Mouse (Mus musculus): ENCODE data around the gene Efcab6.
A peak's percentile ranks its signal among the peaks of the same experiment; 100 is the strongest.

Gene Efcab6

DNA sequence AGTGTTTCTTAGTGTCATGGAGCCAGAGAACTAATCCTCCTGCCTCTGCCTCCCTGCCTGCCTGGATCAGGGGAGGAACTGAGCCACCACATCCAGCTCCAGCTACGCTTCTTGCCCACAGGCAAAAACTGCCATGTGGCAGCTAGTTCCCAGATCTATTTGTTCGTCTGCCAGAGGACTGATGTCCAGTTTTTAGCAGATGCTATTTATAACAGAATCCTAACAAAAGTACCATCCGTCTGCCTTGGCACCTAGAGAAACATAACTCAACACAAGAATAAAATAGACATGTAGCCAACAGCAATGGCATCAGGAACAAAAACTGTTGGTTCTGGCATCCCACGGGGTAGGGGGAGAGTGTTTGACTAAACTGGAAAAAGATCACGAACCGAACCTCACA, 6.3 kb downstream of the Efcab6 start:
- no peak for DNase-seq

DNA sequence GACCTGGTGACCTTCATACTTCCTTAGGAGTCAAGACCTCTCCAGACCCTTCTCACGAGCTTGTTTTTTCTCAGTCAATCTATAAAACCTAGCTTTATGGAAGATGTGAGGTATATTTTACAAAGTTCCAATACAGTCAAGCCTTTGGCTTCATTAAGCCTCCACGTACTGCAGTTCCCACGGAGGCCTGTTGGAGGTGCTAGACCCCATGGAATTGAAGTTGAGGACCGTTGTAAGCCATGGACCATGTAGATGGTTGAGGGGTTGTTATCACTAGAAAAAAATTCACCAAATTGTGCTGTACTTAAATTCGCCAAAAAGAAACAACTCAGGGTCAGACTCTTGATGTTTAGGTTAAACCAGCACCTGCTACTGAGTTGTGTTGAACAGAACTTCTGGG, 9.1 kb downstream of the Efcab6 start:
- no peak for DNase-seq

DNA sequence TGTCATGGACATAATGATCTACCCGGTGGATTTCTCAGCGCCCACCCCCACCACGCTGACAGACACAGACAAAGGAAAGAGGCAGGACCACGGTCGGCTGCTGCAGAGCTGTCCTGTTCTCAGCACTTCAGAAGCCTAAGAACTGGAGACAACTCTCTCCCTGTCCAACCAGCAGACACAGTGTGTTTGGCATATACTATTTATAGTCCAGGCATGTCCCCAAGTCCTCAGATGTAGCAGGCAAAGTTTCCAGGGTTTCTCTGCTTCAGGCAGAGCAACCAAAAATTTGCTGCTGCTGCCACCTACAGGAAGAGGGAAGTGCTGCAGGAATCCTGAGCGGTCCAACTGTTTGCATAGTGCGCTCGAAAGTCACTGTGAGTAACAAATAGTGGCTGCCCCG, 11.3 kb downstream of the Efcab6 start:
- peak; percentile 83 to 85 for DNase-seq

DNA sequence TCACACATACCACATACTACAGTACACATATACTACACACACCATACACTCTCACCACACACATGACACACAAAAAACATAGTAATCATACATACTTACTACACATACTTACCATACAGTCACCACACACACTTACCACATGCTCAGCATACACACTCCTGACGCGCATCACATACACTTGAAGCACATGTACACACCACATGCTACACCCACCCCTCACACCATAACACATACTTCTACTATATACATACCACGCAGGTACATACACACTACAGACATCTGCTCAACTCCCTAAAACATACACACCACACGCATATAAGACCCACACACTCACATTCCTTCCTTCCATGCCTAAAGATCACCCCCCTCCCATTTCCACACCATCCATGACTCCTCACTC, 11.9 kb downstream of the Efcab6 start:
- DNase-seq: no peak

DNA sequence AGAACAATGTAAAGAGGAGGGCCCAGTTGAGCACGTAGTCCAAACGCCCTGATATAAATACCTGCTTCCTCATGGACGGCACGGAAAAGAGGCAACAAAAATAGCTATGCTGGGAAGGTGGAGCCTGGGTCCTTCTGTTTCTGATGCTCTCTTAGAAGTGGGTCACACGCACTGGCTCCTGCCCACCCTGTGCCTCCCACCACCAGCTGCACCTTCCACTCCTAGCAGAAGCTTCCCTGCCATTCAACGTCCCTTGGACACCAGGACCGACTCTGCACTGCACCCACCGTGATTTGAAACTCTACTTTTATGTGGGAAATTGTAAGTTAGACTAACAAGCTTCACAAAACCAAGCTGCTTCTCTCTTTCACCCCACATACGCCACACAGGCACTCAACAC, 12.8 kb downstream of the Efcab6 start:
- DNase-seq: no peak

DNA sequence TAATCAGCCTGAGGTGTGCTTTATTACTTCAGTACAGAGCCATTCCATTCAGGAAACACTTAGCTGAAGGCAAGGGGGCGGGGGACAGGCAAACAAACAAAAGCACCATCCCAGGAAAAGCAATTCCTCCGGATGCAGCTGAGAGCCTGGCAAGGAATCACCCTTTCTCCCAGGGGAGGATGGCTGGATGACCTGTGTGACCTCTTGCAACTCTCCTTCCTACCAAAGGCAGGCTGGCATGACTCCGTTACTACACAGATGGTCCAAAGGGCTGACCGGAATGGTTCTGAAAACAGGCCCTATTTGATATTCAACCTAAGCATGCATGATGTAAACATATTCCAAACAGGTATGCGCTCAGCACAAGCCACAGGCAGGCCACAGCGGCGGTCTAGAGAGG, 15.6 kb downstream of the Efcab6 start:
- peak; percentile 46 to 55 for DNase-seq

DNA sequence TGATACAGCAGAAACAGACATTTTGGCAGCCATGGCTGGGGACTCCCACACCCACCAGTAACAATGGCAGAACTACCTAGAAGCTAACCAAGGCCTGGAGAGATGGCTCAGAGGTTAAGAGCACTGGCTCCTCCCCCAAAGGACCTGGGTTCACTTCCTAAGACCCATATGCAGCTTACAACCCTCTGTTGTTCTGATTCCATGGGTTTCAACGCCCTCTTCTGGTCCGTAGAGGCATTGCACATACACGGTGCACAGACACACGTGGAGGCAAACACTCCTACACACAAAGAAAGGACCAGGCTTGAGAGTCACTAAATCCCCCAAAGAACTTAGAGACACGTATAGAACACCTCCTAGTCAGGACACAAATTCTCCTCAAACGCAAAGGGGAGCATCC, 19.6 kb downstream of the Efcab6 start:
- no peak for DNase-seq

DNA sequence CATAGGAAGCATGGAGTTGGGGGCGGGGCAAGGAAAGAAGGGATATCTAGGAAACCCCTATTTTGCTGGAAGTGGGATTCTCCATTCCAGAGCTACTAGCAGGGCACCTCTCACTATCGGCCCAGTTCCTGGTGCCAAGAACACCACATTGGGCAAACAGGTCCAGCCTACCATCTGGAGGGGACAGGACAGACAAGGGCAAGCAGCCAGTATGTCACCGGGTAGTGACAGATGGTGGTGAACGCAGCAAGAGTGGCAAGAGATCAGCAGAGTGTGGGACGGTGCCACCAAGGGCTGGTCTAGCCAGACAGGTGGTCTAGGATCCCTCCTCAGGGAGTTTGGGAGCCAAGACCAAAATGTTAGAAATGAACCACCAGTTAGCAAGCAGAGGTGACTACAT, 28.1 kb downstream of the Efcab6 start:
- no peak for DNase-seq

DNA sequence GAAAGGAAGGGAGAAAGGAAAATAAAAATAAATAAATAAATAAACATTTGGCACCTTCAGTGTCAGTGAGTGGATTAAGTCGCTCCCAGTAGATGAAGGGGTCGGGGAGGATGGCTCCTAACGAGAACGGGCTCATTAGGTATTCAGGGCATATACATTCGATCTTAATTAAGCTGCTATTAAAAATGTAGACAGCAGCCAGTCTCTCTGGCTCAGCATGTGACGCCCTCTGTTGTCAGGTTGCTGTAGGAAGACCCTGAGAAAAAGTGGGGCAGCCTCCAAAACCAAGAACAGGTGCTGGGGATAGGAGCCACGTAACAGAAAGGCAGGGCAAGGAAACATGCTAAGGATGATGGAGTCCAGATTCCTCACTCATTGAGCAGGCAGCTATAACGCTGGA, 39.5 kb downstream of the Efcab6 start:
- no peak for DNase-seq

DNA sequence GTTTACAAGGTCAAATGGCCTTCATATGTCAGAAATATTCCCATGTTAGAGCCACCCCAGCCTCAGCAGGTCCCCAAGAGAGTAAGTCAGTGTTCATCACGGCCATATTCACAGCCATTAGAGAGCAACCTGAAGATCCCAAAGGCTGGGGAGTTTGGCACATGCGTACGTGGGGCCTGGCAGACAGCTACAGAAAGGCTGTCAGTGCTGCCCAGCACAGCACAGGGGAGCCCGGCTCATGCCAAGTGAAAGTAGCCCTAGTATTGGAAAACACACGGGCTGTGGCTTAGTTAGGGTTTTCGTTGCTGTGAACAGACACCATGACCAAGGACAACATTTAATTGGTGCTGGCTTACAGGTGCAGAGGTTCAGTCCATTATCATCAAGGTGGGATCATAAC, 40.3 kb downstream of the Efcab6 start:
- no peak for DNase-seq

DNA sequence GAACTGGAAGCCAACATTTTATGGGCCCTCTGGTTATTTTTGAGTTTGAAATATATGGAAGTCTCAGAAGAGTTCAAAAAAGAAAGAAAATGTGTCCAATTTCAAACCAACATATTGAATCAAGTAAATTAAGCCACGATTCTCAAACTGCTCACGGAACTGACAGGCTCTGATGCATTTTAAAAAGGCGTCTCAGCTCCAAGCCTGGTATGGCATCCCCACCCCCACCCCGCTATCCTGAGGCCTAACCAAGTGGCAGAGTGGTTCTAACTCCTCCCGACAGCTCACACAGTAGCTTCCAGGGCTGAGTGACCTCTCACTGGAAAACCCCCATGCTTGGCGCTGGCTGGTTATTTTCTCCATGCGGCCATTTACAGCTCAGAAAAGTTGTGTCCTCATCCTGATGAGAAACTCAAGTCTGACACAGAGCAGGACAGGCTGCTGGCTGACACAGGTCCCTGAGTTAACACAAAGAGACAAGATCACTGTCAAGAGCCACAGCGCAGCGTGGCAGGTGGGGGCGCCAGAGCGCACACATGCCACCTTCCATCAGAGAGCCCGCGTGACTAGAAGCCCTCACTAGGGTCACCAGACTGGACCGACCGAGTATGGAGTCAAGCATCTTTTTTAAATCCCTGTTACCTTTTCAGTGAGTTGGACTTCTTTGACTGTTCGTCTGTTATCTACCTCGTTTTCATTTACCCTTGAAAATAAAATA, 55.7 kb downstream of the Efcab6 start:
- no peak for DNase-seq

DNA sequence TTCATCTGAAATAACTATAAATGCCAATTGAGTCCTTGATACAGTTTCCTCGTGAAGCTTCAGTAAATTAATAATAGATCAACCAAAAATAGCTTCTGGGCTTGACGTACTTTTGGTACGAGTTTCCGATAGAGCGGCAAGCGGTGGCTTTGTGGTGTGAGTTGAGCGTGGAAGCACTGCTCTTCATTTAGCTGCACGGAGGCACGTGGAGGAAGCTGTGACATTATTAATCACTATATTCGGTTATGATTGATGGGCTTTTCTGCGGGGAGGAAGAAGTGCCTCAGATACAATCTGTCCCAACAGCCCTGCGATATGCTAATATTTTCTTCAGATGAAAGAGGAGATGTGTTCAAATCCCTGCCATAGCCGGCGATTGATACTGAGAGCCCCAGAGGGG, 60.9 kb downstream of the Efcab6 start:
- no peak for DNase-seq

DNA sequence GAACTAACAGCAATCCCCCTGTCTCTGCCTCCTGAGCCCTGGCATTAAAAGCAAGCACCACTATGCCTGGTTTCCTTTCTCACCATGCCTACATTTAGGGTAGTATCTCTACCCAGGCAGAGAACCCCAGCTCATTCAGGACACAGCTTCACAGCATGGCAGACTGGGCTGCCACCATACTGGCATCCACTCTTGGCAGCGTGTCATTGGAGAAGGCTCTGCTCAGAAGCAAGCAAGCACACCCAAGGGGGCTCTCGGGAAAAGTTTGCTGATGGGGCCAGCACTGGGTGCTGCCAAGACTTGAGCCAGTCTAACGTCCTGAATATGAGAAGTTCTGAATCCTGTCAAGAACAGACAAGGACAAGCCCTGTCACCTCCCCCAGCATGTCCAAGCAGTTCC, 66.1 kb downstream of the Efcab6 start:
- DNase-seq: no peak

DNA sequence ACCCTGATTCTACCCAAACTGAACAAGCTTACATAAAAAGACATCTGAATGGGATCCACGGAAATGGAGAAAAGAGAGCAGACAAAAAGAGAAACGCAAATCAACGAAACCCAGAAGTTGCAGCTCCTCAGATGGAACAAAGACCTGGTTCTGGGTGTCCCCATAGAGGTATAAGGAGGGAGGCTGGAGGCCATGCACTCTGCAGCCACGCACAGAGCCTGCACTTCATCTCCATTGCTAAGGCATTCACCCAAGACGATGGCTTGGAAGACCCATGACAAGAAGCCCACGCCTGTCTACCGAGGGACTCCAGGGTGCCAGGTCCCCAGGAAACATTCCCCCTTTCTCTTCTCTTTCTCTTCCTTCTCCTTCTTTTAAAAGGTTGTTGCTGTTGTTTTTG, 66.6 kb downstream of the Efcab6 start:
- no peak for DNase-seq

DNA sequence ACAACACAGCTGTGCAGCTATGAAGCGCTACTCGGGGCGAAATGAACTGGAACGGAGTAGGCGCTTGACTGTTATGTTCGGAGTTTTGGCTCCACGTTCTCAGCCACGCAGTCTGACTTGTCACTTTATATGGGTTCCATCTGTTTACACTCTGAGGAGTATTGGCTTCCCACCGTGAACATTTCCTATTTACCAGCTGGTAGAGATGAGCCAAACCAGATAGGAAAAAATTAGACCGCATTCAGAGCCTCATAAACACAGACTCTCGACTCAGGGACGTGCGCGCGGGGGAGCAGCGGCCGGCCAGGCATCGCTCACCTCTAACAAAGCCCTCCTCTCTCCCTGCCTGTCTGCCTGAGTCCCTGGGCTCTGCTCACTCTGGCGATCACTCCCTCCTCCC, 67.1 kb downstream of the Efcab6 start:
- DNase-seq: peak; percentile 50 to 68

DNA sequence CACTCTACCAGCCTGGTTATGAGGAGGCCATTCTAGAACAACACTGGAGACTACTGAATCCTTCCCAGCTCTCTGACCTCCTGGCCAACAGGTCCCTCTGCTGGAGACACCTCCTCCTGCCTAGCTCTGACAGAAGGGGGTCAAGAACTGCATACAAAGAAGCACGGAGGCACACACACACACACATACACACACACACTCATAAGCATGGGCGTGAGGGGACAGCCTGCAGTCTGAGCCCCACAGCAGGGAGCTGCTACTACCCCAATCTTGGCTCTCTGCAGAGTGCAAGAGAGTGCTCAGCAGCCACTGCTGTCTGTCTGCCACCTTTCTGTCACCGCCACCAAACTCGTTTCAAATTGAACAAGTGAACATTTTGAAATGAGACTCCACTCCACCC, 67.6 kb downstream of the Efcab6 start:
- DNase-seq: peak; percentile 46

DNA sequence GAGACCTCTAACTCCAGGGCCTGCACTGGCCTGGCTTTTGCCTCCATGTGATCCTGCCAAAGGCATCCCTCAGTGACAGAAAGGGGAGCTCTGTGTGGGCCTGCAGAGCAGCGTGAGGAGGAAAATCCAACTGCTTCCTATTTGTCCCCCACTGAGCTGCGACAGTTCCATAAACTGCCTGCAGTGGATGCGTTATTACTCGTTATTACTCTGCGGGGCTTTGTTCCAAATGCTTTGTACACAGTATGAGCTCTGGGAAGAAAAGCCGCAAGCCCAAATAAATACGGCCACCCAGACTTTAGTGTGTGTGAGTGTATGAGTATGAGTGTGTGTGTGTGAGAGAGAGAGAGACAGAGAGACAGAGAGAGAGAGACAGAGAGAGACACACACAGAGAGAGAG, 68.3 kb downstream of the Efcab6 start:
- DNase-seq: no peak

DNA sequence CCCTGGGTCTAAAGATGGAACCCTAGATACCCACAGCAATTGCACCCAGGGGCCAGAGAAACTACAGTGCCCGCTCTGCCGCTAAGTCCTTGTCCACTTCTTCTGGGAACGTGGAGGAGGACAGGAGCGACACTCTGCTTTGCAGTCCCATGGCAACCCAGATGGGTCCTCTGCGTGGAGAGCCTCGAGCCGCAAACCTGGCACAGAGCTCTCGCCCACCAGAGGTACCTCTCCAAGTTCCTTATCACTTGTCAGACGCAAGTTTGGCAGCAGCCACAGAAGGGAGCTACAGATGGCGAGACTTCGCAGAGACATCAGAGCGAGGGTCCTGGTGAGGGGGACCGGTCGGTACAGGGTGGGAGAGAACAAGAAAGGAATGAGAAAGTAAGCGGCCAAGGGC, 73.0 kb downstream of the Efcab6 start:
- no peak for DNase-seq

DNA sequence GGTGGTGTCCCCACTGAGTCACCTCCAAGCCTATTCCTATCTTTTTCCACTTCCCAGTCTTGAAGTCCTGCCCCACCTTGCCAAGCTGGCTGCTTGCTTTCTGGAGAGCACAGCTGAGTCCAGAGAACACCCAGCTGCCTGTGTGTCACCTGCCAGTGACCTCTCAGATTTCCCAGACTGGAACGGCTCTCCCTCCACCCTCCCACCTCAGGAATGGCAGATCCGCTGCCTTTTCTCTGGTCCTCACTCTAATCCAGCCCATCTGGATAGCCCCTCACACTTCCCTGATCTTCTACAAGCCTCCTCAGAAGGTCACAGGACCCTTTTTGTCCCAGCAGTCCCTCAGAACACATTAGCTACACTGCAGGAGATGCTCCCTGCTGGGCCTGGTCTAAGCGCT, 73.7 kb downstream of the Efcab6 start:
- peak in 1 of 2 experiments; percentile 59 for DNase-seq

DNA sequence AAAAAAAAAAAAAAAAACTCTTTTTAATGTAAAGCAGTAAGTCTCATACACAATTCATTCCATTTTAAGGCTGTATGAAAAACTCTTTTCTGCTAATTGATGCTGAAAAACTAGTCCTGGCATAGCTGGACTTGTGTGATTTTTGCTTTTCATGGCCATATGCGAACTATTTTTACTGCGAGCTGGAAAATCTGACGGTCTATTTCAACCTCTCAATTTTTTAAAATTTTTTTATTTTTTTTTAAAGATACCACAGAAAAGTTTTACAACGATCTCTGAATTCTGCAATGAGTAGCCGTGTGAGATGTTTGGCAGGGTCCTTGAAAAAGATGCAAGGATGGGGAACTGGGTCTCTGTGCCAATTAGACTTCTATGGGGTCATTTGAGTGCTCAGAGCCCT, 75.9 kb downstream of the Efcab6 start:
- DNase-seq: no peak

DNA sequence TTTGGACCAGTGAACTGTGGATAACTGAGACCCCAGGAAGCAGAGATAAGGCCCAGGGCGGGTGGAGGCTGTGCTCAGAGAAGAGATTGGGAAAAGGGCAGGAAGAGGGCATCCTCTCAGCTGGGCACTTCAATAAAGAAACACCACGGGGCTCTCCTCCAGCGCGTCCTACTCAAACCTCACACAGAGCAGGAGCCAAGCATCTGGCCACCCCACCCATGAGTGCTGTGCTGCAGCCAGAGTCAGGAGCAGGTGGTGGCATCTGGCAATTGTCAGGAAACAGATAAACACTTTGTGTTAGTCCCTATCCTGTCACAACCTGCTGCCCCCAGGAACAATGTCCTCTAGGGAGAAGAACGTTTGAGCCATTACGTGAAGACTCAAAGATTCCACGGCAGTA, 77.1 kb downstream of the Efcab6 start:
- DNase-seq: no peak

DNA sequence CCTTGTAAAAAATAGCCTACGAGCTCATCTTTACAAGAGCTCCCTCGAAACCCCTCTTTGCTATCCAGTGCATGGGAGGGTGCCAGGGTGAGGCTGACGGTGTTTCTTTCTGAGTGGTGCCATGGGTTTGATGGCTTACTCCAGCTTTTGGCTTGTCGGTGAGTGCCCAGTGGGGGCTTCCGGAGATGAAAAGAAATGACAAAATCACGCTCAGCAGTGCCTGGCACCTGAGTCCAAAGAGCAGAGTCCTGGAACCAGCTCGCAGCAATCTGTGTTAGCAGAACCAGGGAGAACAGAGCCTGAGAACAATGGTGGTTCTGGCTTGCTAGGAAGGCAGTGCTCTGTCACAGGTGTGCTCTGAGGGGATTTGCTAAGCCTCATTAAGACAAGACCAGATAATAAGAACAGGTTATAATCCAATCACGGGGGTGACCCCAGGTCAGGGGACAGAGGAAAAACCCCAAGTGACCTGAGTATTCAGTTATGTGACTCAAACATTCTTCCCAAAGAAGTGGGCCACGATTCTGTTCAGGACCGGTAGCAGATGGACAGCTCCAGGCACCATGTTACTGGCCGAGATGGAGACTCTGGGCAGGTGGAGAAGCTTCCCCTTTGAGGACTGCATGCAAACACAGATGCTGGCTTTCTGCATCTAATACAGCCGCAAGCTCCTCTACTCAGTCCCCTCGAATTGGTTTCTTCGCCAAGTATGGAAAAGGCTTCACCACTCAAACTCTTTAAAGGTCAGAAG, 82.8 kb downstream of the Efcab6 start:
- DNase-seq: peak; percentile 64 to 65

DNA sequence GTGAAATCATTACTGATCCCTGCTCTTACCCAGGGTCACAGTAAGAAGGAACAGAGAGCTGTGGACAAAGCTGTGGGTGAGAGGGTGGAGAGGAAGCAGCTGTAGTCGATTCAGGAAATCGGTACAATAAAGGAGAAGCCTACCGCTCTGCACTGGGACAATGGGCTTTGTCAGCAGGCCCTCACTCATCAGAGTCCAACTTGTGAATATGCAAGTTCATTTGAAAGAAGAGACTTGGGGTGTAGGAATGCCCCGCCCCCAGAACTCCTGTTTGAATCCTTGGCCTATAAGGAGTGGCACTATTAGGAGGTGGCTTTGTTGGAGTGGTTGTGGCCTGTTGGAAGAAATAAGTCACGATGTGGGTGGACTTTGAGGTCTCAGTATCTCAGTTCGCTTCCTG, 86.3 kb downstream of the Efcab6 start:
- no peak for DNase-seq

DNA sequence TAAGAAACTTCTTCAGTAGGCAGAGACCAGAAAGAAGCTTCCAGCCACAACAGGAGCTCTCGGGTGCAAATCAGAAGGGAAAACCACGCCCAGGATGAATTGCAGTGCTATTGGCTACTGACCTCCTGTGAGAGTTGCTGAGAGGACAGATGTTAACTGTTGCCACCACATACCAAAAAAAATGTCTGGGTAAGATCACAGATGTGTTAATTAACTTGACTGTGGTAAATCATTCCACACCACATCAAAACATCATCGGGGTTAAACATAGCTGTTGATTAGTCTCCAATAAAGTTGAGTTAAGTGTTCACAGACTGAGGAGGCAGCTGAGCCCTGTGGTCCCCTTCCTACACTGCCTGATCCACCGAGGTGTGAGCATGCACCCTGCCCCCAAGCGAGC, 88.1 kb downstream of the Efcab6 start:
- DNase-seq: no peak

DNA sequence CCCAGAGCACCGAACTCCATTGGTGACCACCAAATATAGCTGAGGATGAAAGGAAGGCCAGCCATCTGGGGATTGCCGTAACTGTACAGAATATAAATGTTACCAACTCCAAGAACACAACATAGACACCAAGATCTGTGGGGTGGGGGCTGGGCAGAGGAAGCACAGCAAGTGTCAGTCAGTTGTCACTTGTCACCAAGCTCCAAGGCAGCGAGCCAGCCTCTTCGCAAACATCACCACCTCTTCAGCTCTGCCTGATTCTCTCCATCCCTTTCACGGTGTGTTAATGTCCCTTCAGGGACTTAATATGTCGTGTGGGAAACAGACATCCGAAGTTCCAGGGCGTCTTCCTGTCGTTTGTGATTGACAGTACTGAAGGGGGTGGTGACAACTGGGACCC, 93.0 kb downstream of the Efcab6 start:
- no peak for DNase-seq
